Comparison of ENCODE assay signal across 23 mouse cellular contexts in the genomic region with DNA sequence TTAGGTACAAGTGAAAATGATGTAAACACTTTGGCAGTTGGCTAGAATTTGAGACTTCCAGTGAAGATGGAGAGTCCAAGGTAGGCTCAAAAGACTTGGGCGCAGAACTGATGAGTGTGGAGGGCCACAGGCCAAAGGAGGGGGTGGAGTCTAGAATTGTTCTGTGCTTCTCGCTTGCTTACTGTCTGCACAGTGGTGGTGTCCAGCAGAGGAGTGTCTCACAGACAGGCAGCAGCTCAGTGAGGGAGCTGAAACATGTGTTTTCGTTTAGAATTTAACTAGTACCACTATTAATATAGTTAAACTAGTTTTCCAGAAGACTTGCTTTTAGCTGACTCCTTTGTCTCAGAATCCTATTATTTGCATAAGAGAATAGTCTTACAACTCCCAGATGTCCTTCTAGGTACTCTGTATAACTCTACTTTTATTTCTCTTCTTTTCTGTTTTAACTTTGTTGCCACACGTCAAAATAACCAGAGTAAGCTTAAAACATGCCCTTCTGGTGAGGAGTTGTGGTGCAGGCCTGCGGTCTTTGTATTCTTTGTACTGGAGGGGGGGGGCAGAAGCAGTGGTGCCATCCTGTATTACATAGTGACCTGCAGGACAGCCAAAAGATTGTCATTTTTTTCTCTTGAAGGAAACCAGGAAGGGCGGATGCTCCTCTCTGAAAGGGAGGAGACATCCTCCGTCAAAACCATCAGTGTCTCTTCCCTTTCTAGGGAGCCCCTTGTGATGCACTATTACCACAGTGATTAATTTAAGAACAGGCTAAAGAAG.
DNase-seq lines count a peak whose midpoint lies in the region; TF ChIP-seq lines count a peak whose summit lies in the region.
"Had no signal": no experiment of that assay in that cellular context is flagged by ENCODE, and none has a peak within 500 bp of the region (broad histone marks: within the 10 kb centered on the region; RNA-seq: fewer than 3 reads in every experiment).

No protein-coding gene starts in this region.

- no peak for TF ChIP-seq POLR2A in heart, adult 2 months (IDR thresholded peaks at IDR 0.05; ENCODE audit: insufficient read depth, low read depth, low read length)

- intact Hi-C loops in heart, adult 2 months (cut with DNase I), result no loop called here

- DNase-seq in lung, postnatal 10 days, result peak; percentile 2
- no peak for DNase-seq in lung, postnatal 25 days (ENCODE audit: low spot score)
- peak; percentile 45 for DNase-seq in kidney, adult 9 months
- DNase-seq in kidney, postnatal 10 days, result peak; percentile 10
- DNase-seq in adrenal gland, adult (ENCODE audit: inconsistent age in 2 of 2, low spot score in 1 of 2), result no peak
- no peak for DNase-seq in retina, embryonic 14.5 days (ENCODE audit: low spot score)
- DNase-seq in heart, adult 2 months, result no peak
- DNase-seq: adrenal gland, adult 8-10 months; cerebellum, adult 2 months; cerebellum, postnatal 14 days; gastrocnemius, adult 2 months; gastrocnemius, postnatal 36 days; heart, adult 18-20 months; liver, postnatal 0 days; right cerebral cortex, postnatal 25 days; spleen, adult 18-20 months; thymus, postnatal 14 days had no signal

- no peak overlapping the region for H3K9ac ChIP-seq in heart, adult 2 months (ENCODE audit: low read depth, low read length)
- H3K9ac ChIP-seq: heart, embryonic 12.5 days; hindbrain, embryonic 14.5 days; liver, embryonic 12.5 days; liver, postnatal 0 days; midbrain, embryonic 15.5 days; neural tube, embryonic 15.5 days had no signal

- 71% methylated on average over 7 of the region's 7 CpGs for WGBS in heart, adult 2 months

- TF ChIP-seq EP300 in heart, adult 2 months (IDR thresholded peaks at IDR 0.05; ENCODE audit: insufficient read depth, low read depth, low read length), result no peak

- H3K27me3 ChIP-seq in heart, adult 2 months (ENCODE audit: control insufficient read depth, insufficient read depth, low read length), result no peaks in the 10 kb centered on the region
- H3K27me3 ChIP-seq: heart, embryonic 12.5 days; liver, embryonic 12.5 days; midbrain, embryonic 15.5 days; neural tube, embryonic 15.5 days had no signal

- no peak overlapping the region for H3K27ac ChIP-seq in heart, adult 2 months
- H3K27ac ChIP-seq: gastrocnemius, adult 2 months; hindbrain, embryonic 14.5 days; liver, embryonic 12.5 days; midbrain, embryonic 10.5 days; midbrain, embryonic 15.5 days; neural tube, embryonic 15.5 days had no signal

- H3K79me2 ChIP-seq in heart, adult 2 months (replicated peaks; ENCODE audit: control insufficient read depth, insufficient read depth, low read length), result no peaks in the 10 kb centered on the region

- H3K4me1 ChIP-seq in heart, adult 2 months (ENCODE audit: control insufficient read depth, insufficient read depth, low read length), result no peaks in the 10 kb centered on the region
- H3K4me1 ChIP-seq: heart, embryonic 12.5 days; liver, embryonic 12.5 days; midbrain, embryonic 10.5 days; midbrain, embryonic 15.5 days; neural tube, embryonic 15.5 days had no signal

- H3K36me3 ChIP-seq in heart, adult 2 months (ENCODE audit: control insufficient read depth, insufficient read depth, low read length), result no peaks in the 10 kb centered on the region
- H3K36me3 ChIP-seq: heart, embryonic 12.5 days; liver, embryonic 12.5 days; midbrain, embryonic 10.5 days; midbrain, embryonic 15.5 days; neural tube, embryonic 15.5 days had no signal

- no peak for TF ChIP-seq CTCF in heart, adult 2 months (IDR thresholded peaks at IDR 0.05)

- no peak overlapping the region for H3K4me3 ChIP-seq in heart, adult 2 months
- H3K4me3 ChIP-seq: gastrocnemius, adult 2 months; heart, embryonic 12.5 days; liver, embryonic 12.5 days; midbrain, embryonic 10.5 days; midbrain, embryonic 15.5 days; neural tube, embryonic 15.5 days had no signal

Comparison
In these comparisons a context has a peak if more than half of its experiments do, and no peak if none do; other contexts are left out.
1. DNase-seq: peak in lung, postnatal 10 days (single experiment), kidney, adult 9 months (single experiment) and kidney, postnatal 10 days (single experiment); none in lung, postnatal 25 days (single experiment), adrenal gland, adult (0 of 2), retina, embryonic 14.5 days (single experiment) and heart, adult 2 months (0 of 2).